ENCODE assay signal across 16 mouse cellular contexts in genomic region chr8:92825991-92826390, GRCm38 (mm10). TPM values are rescaled to one million over a fixed set of nuclear protein-coding genes. Genes with fewer than 3 reads are reported as not detected.
DNase-seq lines count a peak whose midpoint lies in the region; ATAC-seq and TF ChIP-seq lines count a peak whose summit lies in the region.
"Had no signal": no experiment of that assay in that cellular context is flagged by ENCODE, and none has a peak within 500 bp of the region (broad histone marks: within the 10 kb centered on the region; RNA-seq: fewer than 3 reads in every experiment).

No protein-coding gene starts in this region.

- no peak overlapping the region for H3K4me3 ChIP-seq in cerebellum, adult 2 months (replicated peaks; ENCODE audit: insufficient read depth, low read depth, low read length)
- H3K4me3 ChIP-seq in lung, embryonic 16.5 days (ENCODE audit: low read length) = no peak overlapping the region
- no peak overlapping the region for H3K4me3 ChIP-seq in limb, embryonic 13.5 days
- no peak overlapping the region for H3K4me3 ChIP-seq in forebrain, postnatal 0 days (ENCODE audit: low read depth, low read length)
- H3K4me3 ChIP-seq: forebrain, embryonic 15.5 days; hindbrain, embryonic 10.5 days; liver, embryonic 13.5 days; neural tube, embryonic 13.5 days had no signal

- no peak overlapping the region for H3K4me2 ChIP-seq in lung, embryonic 16.5 days (ENCODE audit: low read depth, low read length)
- no peak overlapping the region for H3K4me2 ChIP-seq in limb, embryonic 13.5 days (replicated peaks)
- no peak overlapping the region for H3K4me2 ChIP-seq in forebrain, postnatal 0 days (ENCODE audit: low read depth)
- H3K4me2 ChIP-seq: forebrain, embryonic 15.5 days; liver, embryonic 13.5 days had no signal

- WGBS in cerebellum, adult 2 months = 16% methylated on average over 4 of the region's 4 CpGs
- WGBS in lung, embryonic 16.5 days = 45% methylated on average over 4 of the region's 4 CpGs
- WGBS in limb, embryonic 13.5 days = 49% methylated on average over 4 of the region's 4 CpGs
- WGBS in forebrain, postnatal 0 days = 54% methylated on average over 4 of the region's 4 CpGs

- no peaks in the 10 kb centered on the region; the same call in 1 of the 2 replicates for H3K36me3 ChIP-seq in lung, embryonic 16.5 days (ENCODE audit: control insufficient read depth, insufficient read depth, low read length)
- H3K36me3 ChIP-seq in limb, embryonic 13.5 days = peaks cover 8% of the 10 kb centered on the region
- H3K36me3 ChIP-seq in forebrain, postnatal 0 days (ENCODE audit: insufficient read depth) = no peaks in the 10 kb centered on the region
- H3K36me3 ChIP-seq: forebrain, embryonic 15.5 days; liver, embryonic 13.5 days; neural tube, embryonic 13.5 days had no signal

- no peaks in the 10 kb centered on the region for H3K4me1 ChIP-seq in cerebellum, adult 2 months (ENCODE audit: control insufficient read depth, insufficient read depth, low read length)
- H3K4me1 ChIP-seq in lung, embryonic 16.5 days (replicated peaks; ENCODE audit: control insufficient read depth, insufficient read depth, low read length) = peaks cover 7% of the 10 kb centered on the region; the same call in 1 of the 2 replicates
- peaks cover 30% of the 10 kb centered on the region for H3K4me1 ChIP-seq in limb, embryonic 13.5 days
- H3K4me1 ChIP-seq in forebrain, postnatal 0 days (ENCODE audit: insufficient read depth) = peaks cover 4% of the 10 kb centered on the region; the same call in 1 of the 2 replicates
- H3K4me1 ChIP-seq: liver, embryonic 13.5 days had no signal

- no peak for TF ChIP-seq POLR2A in cerebellum, adult 2 months (IDR thresholded peaks at IDR 0.05; ENCODE audit: borderline replicate concordance, insufficient read depth, low read length)

- no peak for ATAC-seq in lung, embryonic 16.5 days (ENCODE audit: low read depth)
- ATAC-seq in limb, embryonic 13.5 days (ENCODE audit: low FRiP score, low read depth) = no peak
- ATAC-seq in forebrain, postnatal 0 days = no peak
- ATAC-seq: forebrain, embryonic 15.5 days had no signal

- intact Hi-C loops in gastrocnemius, postnatal 14 days (cut with DNase I; ENCODE audit: low total_unique reads) = no loop called here

- H3K9ac ChIP-seq in lung, embryonic 16.5 days (ENCODE audit: low read length) = no peak overlapping the region
- no peak overlapping the region for H3K9ac ChIP-seq in limb, embryonic 13.5 days
- no peak overlapping the region for H3K9ac ChIP-seq in forebrain, postnatal 0 days
- H3K9ac ChIP-seq: forebrain, embryonic 15.5 days; liver, embryonic 13.5 days; neural tube, embryonic 13.5 days had no signal

- H3K27me3 ChIP-seq in cerebellum, adult 2 months (ENCODE audit: control insufficient read depth, insufficient read depth, low read length) = no peaks in the 10 kb centered on the region; the same call in 1 of the 2 replicates
- peaks cover 5% of the 10 kb centered on the region; the same call in 1 of the 2 replicates for H3K27me3 ChIP-seq in lung, embryonic 16.5 days (ENCODE audit: control insufficient read depth, insufficient read depth, low read depth, low read length)
- H3K27me3 ChIP-seq in limb, embryonic 13.5 days = 0 out of 2 replicates have a peak, but pooled peaks cover 5% of the 10 kb centered on the region
- peaks cover 7% of the 10 kb centered on the region; the same call in 1 of the 2 replicates for H3K27me3 ChIP-seq in forebrain, postnatal 0 days (ENCODE audit: insufficient read depth, low read length)

- H3K27ac ChIP-seq in cerebellum, adult 2 months (ENCODE audit: insufficient read depth, low read length) = no peak overlapping the region
- 0 out of 2 replicates have a peak overlapping the region, but pooled peaks have one; percentile 23 for H3K27ac ChIP-seq in lung, embryonic 16.5 days (ENCODE audit: low read length)
- H3K27ac ChIP-seq in limb, embryonic 13.5 days = peak overlapping the region; percentile 22; the same call in 1 of the 2 replicates
- no peak overlapping the region for H3K27ac ChIP-seq in forebrain, postnatal 0 days (ENCODE audit: low read depth, low read length)
- H3K27ac ChIP-seq: forebrain, embryonic 15.5 days; hindbrain, embryonic 10.5 days; liver, embryonic 13.5 days; neural tube, embryonic 13.5 days had no signal

- peak; percentile 9 to 12 for DNase-seq in cerebellum, adult 2 months
- no peak for DNase-seq in cerebellum, postnatal 36 days
- DNase-seq in lung, postnatal 25 days (ENCODE audit: low spot score) = no peak
- DNase-seq in gastrocnemius, postnatal 14 days = peak; percentile 68
- no peak for DNase-seq in forebrain, postnatal 0 days
- no peak for DNase-seq in left cerebral cortex, adult 11 months (ENCODE audit: low spot score)
- DNase-seq: kidney, adult 8-10 months; layer of hippocampus, postnatal 36 days; liver, embryonic 13.5 days; midbrain, embryonic 14.5 days; right cerebral cortex, postnatal 14 days had no signal

- no peaks in the 10 kb centered on the region for H3K9me3 ChIP-seq in lung, embryonic 16.5 days (ENCODE audit: control insufficient read depth, low read length)
- no peaks in the 10 kb centered on the region for H3K9me3 ChIP-seq in limb, embryonic 13.5 days
- H3K9me3 ChIP-seq in forebrain, postnatal 0 days (ENCODE audit: low read length) = no peaks in the 10 kb centered on the region
- H3K9me3 ChIP-seq: forebrain, embryonic 15.5 days; hindbrain, embryonic 10.5 days; liver, embryonic 13.5 days; neural tube, embryonic 13.5 days had no signal

- TF ChIP-seq CTCF in cerebellum, adult 2 months (IDR thresholded peaks at IDR 0.05; ENCODE audit: borderline replicate concordance, insufficient read depth, low read depth, low read length) = no peak
- TF ChIP-seq CTCF in forebrain, postnatal 0 days (IDR thresholded peaks at IDR 0.05; ENCODE audit: low read depth) = no peak

RNA-seq across cellular contexts. Expression of gene Mmp2, which starts 1.1 kb away (rescaled TPM):
- 2.8 TPM in 2 replicates for polyA plus RNA-seq in cerebellum, adult 2 months (2012; rRNA removed)
- polyA plus RNA-seq in lung, embryonic 16.5 days (2015; fragmentation: Nextera tagmentation; extraction: Ambion mirVana) = 244 and 249 TPM in 2 replicates
- total RNA-seq in gastrocnemius, postnatal 14 days (2021) = 100 to 1,000 TPM; 127 to 151 TPM
- polyA plus RNA-seq in limb, embryonic 13.5 days (2015; fragmentation: Nextera tagmentation; extraction: Ambion mirVana) = 245 and 256 TPM in 2 replicates
- 11.3 and 19.5 TPM in 2 replicates for total RNA-seq in forebrain, postnatal 0 days (2014; rRNA removed)
- polyA plus RNA-seq in forebrain, postnatal 0 days (2015; fragmentation: Nextera tagmentation; extraction: Ambion mirVana) = 12.0 and 14.2 TPM in 2 replicates

RNA-seq across cellular contexts. Expression of gene Lpcat2, which starts 29.1 kb away (rescaled TPM):
- polyA plus RNA-seq in cerebellum, adult 2 months (2012; rRNA removed) = 8.4 and 10.6 TPM in 2 replicates
- polyA plus RNA-seq in lung, embryonic 16.5 days (2015; fragmentation: Nextera tagmentation; extraction: Ambion mirVana) = 6.9 and 7.4 TPM in 2 replicates
- 1 to 10 TPM in 1 of 2 experiments, under 1 TPM in 1; 0.42 to 1.3 TPM for total RNA-seq in gastrocnemius, postnatal 14 days (2021)
- 11.7 and 11.8 TPM in 2 replicates for polyA plus RNA-seq in limb, embryonic 13.5 days (2015; fragmentation: Nextera tagmentation; extraction: Ambion mirVana)
- 7.2 and 10.3 TPM in 2 replicates for total RNA-seq in forebrain, postnatal 0 days (2014; rRNA removed)
- 7.3 and 9.8 TPM in 2 replicates for polyA plus RNA-seq in forebrain, postnatal 0 days (2015; fragmentation: Nextera tagmentation; extraction: Ambion mirVana)

Comparison
In these comparisons a context has a peak if more than half of its experiments do, and no peak if none do; other contexts are left out.
1. DNase-seq: peak in cerebellum, adult 2 months (2 of 2) and gastrocnemius, postnatal 14 days (single experiment); none in cerebellum, postnatal 36 days (0 of 2), lung, postnatal 25 days (single experiment), forebrain, postnatal 0 days (single experiment) and left cerebral cortex, adult 11 months (single experiment).
2. H3K27ac ChIP-seq: peak in lung, embryonic 16.5 days (single experiment) and limb, embryonic 13.5 days (single experiment); none in cerebellum, adult 2 months (single experiment) and forebrain, postnatal 0 days (single experiment).
3. RNA of gene Mmp2, which starts 1.1 kb away (polyA plus RNA-seq): 244 to 249 TPM in lung, embryonic 16.5 days and 245 to 256 TPM in limb, embryonic 13.5 days; 12.0 to 14.2 TPM in forebrain, postnatal 0 days and 2.8 TPM in cerebellum, adult 2 months; every median in the first group is over 10 times any median in the second.